Mouse (Mus musculus) kidney, adult 2 months (tissue): ENCODE measurements around the gene Saa3.

ENCODE experiments used
- CTCF ChIP-seq: fragments of 200-500 bp; conservative IDR thresholded peaks from 2 replicates; pipeline ENCODE4 v1.5.1; 2011; ENCODE audit warnings: low read depth, mild to moderate bottlenecking, control low read depth, low read length, moderate library complexity, mixed read lengths; ENCODE audit not compliant: insufficient read depth, insufficient read length
- POLR2A ChIP-seq: fragments of 200-500 bp; IDR thresholded peaks from one replicate; pipeline ENCODE4 v1.6.1; 2011; ENCODE audit warnings: low read depth, low read length, control low read depth

GRCm38 (mm10) chr7:46762601-46763000 lies 47.1 kb upstream of the Saa3 start:
- TF ChIP-seq CTCF (no peak), POLR2A (no peak)
